Mouse (Mus musculus): ENCODE measurements around the gene Gpat3.

Gpat3 gene

GRCm38 (mm10) chr5:100917252-100917774 lies 71.8 kb downstream of the Gpat3 start:
- peak; percentile 48 to 80 for DNase-seq

- DNase-seq = peak; percentile 55 to 71
These were observed 73.6 kb downstream of the Gpat3 start for GRCm38 (mm10) chr5:100919069-100919468.

- no peak for DNase-seq
These were observed 84.2 kb downstream of the Gpat3 start for GRCm38 (mm10) chr5:100929698-100930097.

- DNase-seq = peak; percentile 53 to 74
These were observed 98.2 kb downstream of the Gpat3 start for GRCm38 (mm10) chr5:100943716-100944115.

GRCm38 (mm10) chr5:100945336-100945735 lies 99.8 kb downstream of the Gpat3 start:
- peak; percentile 26 to 30 for DNase-seq
